ENCODE assay signal across 8 mouse cellular contexts in genomic region chr1:135283287-135283825, GRCm38 (mm10). TPM values are rescaled to one million over a fixed set of nuclear protein-coding genes. Genes with fewer than 3 reads are reported as not detected.
DNase-seq lines count a peak whose midpoint lies in the region; ATAC-seq and TF ChIP-seq lines count a peak whose summit lies in the region.

No protein-coding gene starts in this region.

- H3K4me3 ChIP-seq in CH12.LX (replicated peaks in 1 of 3; ENCODE audit: low read depth in 2 of 3, low read length in 2 of 3, poor library complexity in 1 of 3), result peak overlapping the region; percentile 72 to 93 (median 91)
- H3K4me3 ChIP-seq in embryonic facial prominence, embryonic 10.5 days, result peak overlapping the region; percentile 85
- H3K4me3 ChIP-seq in heart, embryonic 13.5 days, result peak overlapping the region; percentile 88
- H3K4me3 ChIP-seq in limb, embryonic 10.5 days, result peak overlapping the region; percentile 81
- peak overlapping the region; percentile 61 for H3K4me3 ChIP-seq in midbrain, embryonic 12.5 days

- H3K27me3 ChIP-seq in CH12.LX (replicated peaks), result no peaks in the 10 kb centered on the region
- H3K27me3 ChIP-seq in embryonic facial prominence, embryonic 10.5 days (replicated peaks; ENCODE audit: low read depth, poor library complexity, severe bottlenecking), result no peaks in the 10 kb centered on the region
- H3K27me3 ChIP-seq in heart, embryonic 13.5 days (replicated peaks), result no peaks in the 10 kb centered on the region
- no peaks in the 10 kb centered on the region for H3K27me3 ChIP-seq in limb, embryonic 10.5 days (ENCODE audit: low read depth, poor library complexity, severe bottlenecking)
- H3K27me3 ChIP-seq in midbrain, embryonic 12.5 days, result no peaks in the 10 kb centered on the region

- H3K9me3 ChIP-seq in CH12.LX (replicated peaks; ENCODE audit: low read length), result no peaks in the 10 kb centered on the region
- H3K9me3 ChIP-seq in embryonic facial prominence, embryonic 10.5 days, result no peaks in the 10 kb centered on the region
- H3K9me3 ChIP-seq in heart, embryonic 13.5 days, result no peaks in the 10 kb centered on the region
- H3K9me3 ChIP-seq in limb, embryonic 10.5 days (replicated peaks), result no peaks in the 10 kb centered on the region
- H3K9me3 ChIP-seq in midbrain, embryonic 12.5 days, result no peaks in the 10 kb centered on the region

- no peak for TF ChIP-seq CTCF in CH12.LX (conservative IDR thresholded peaks at IDR 0.05 in 1 of 2, IDR thresholded peaks at IDR 0.05 in 1 of 2; ENCODE audit: low read depth in 2 of 2, low read length in 2 of 2)

- TF ChIP-seq RAD21 in CH12.LX (IDR thresholded peaks at IDR 0.05; ENCODE audit: low read depth, low read length), result no peak

- peaks cover 7 to 29% of the 10 kb centered on the region in 2 experiments for H3K36me3 ChIP-seq in CH12.LX (replicated peaks in 1 of 2; ENCODE audit: control insufficient read depth in 1 of 2, insufficient read depth in 1 of 2, low read length in 1 of 2)
- H3K36me3 ChIP-seq in embryonic facial prominence, embryonic 10.5 days (replicated peaks), result peaks cover 30% of the 10 kb centered on the region
- H3K36me3 ChIP-seq in heart, embryonic 13.5 days, result peaks cover 12% of the 10 kb centered on the region
- peaks cover 30% of the 10 kb centered on the region for H3K36me3 ChIP-seq in limb, embryonic 10.5 days
- H3K36me3 ChIP-seq in midbrain, embryonic 12.5 days, result peaks cover 9% of the 10 kb centered on the region

- peak overlapping the region; percentile 92 for H3K9ac ChIP-seq in CH12.LX (ENCODE audit: insufficient read depth, low read depth)
- H3K9ac ChIP-seq in heart, embryonic 13.5 days, result peak overlapping the region; percentile 95
- H3K9ac ChIP-seq in midbrain, embryonic 12.5 days (replicated peaks), result peak overlapping the region; percentile 80

- TF ChIP-seq POLR2A in CH12.LX (IDR thresholded peaks at IDR 0.05; ENCODE audit: low read depth, low read length), result no peak

- peaks cover 33% of the 10 kb centered on the region for H3K79me2 ChIP-seq in CH12.LX (replicated peaks; ENCODE audit: control insufficient read depth, extremely low read depth, insufficient read depth, poor library complexity, severe bottlenecking)

- in situ Hi-C loops in CH12.LX (cut with MboI; ENCODE audit: low pct_ligation_motif_present, low pct_unique_long_range_greater_than_20kb, low sequenced_read_pairs), result no loop called here

- under 1% methylated on average over 48 of the region's 48 CpGs for WGBS in embryonic facial prominence, embryonic 10.5 days
- WGBS in heart, embryonic 13.5 days, result under 1% methylated on average over 47 of the region's 48 CpGs
- under 1% methylated on average over 48 of the region's 48 CpGs for WGBS in limb, embryonic 10.5 days
- WGBS in midbrain, embryonic 12.5 days, result under 1% methylated on average over 48 of the region's 48 CpGs

- peaks cover 3 to 30% of the 10 kb centered on the region in 2 experiments; a peak in 3 of 4 replicates for H3K4me1 ChIP-seq in CH12.LX (ENCODE audit: control insufficient read depth in 1 of 2, insufficient read depth in 2 of 2)
- peaks cover 20% of the 10 kb centered on the region for H3K4me1 ChIP-seq in embryonic facial prominence, embryonic 10.5 days
- peaks cover 26% of the 10 kb centered on the region for H3K4me1 ChIP-seq in heart, embryonic 13.5 days
- H3K4me1 ChIP-seq in limb, embryonic 10.5 days, result peaks cover 24% of the 10 kb centered on the region
- H3K4me1 ChIP-seq in midbrain, embryonic 12.5 days, result peaks cover 23% of the 10 kb centered on the region

- dilution Hi-C loops in CH12.LX (cut with MboI; ENCODE audit: extremely low pct_ligation_motif_present, extremely low pct_unique_long_range_greater_than_20kb, low sequenced_read_pairs), result no loop called here

- no peak for TF ChIP-seq EP300 in CH12.LX (IDR thresholded peaks at IDR 0.05; ENCODE audit: low read length)

- peak overlapping the region; percentile 57 for H3K4me2 ChIP-seq in CH12.LX (ENCODE audit: insufficient read depth, low read depth, poor library complexity, severe bottlenecking)
- peak overlapping the region; percentile 78 for H3K4me2 ChIP-seq in heart, embryonic 13.5 days
- peak overlapping the region; percentile 79 for H3K4me2 ChIP-seq in midbrain, embryonic 12.5 days (replicated peaks)

- peak; percentile 21 for DNase-seq in gastrocnemius, adult 18-20 months (ENCODE audit: low spot score)
- no peak for DNase-seq in gastrocnemius, postnatal 36 days
- no peak for DNase-seq in CH12.LX (ENCODE audit: extremely low read depth)
- DNase-seq in embryonic facial prominence, embryonic 10.5 days (ENCODE audit: low spot score), result no peak
- peak; percentile 85 for DNase-seq in limb, embryonic 10.5 days (ENCODE audit: low spot score)
- DNase-seq in yolk sac, embryonic 10.5 days (ENCODE audit: low spot score), result peak; percentile 48

- peak; percentile 45; the same call in 1 of the 2 replicates for ATAC-seq in heart, embryonic 13.5 days (ENCODE audit: extremely low read depth, insufficient number of reproducible peaks, low FRiP score, low TSS enrichment)
- peak; percentile 85 for ATAC-seq in midbrain, embryonic 12.5 days (ENCODE audit: low FRiP score, low read depth)

- intact Hi-C loops in gastrocnemius, postnatal 36 days (cut with DNase I), result loop anchor here (5.0 kb wide), 1 partner anchor 34 kb away; no protein-coding TSS in a partner anchor

- peak overlapping the region; percentile 42 for H3K27ac ChIP-seq in CH12.LX (ENCODE audit: insufficient read depth, low read depth)
- H3K27ac ChIP-seq in embryonic facial prominence, embryonic 10.5 days (replicated peaks), result peak overlapping the region; percentile 95
- peak overlapping the region; percentile 89 for H3K27ac ChIP-seq in heart, embryonic 13.5 days (replicated peaks)
- H3K27ac ChIP-seq in limb, embryonic 10.5 days, result peak overlapping the region; percentile 93
- peak overlapping the region; percentile 79 for H3K27ac ChIP-seq in midbrain, embryonic 12.5 days (replicated peaks)

TF ChIP-seq in CH12.LX, 34 proteins besides CTCF, POLR2A, EP300 and RAD21 (continues in another document):
- TF ChIP-seq ZNF384 (IDR thresholded peaks at IDR 0.05; ENCODE audit: low read depth, low read length) (no peak), NRF1 (IDR thresholded peaks at IDR 0.05; ENCODE audit: low read depth, low read length) (no peak), TCF12 (IDR thresholded peaks at IDR 0.05; ENCODE audit: low read depth, low read length) (no peak), ZKSCAN1 (IDR thresholded peaks at IDR 0.05; ENCODE audit: borderline replicate concordance, low read depth, low read length) (no peak), E2F4 (IDR thresholded peaks at IDR 0.05; ENCODE audit: insufficient replicate concordance, low read depth, low read length) (no peak), CHD2 (IDR thresholded peaks at IDR 0.05; ENCODE audit: low read length) (no peak), UBTF (IDR thresholded peaks at IDR 0.05; ENCODE audit: low read depth, low read length) (no peak), PAX5 (IDR thresholded peaks at IDR 0.05; ENCODE audit: low read length) (no peak), ETS1 (conservative IDR thresholded peaks at IDR 0.05; ENCODE audit: low read depth, low read length) (no peak)

RNA-seq across cellular contexts. Expression of gene Rnpep, which starts 0.5 kb away (rescaled TPM):
- 10 to 100 TPM; 11.6 to 12.1 TPM for total RNA-seq in gastrocnemius, adult 18-20 months (2021)
- total RNA-seq in gastrocnemius, postnatal 36 days (2021), result 10 to 100 TPM; 11.1 to 11.3 TPM
- total RNA-seq in CH12.LX (2012; rRNA removed) (72.6 and 78.7 TPM in 2 replicates), CH12.LX (2014; rRNA removed) (73.8 and 77.1 TPM in 2 replicates)
- polyA plus RNA-seq in CH12.LX (2012; ENCODE audit: insufficient read length, low read depth), result 118 and 123 TPM in 2 replicates
- polyA plus RNA-seq in embryonic facial prominence, embryonic 10.5 days (2016; fragmentation: Nextera tagmentation; extraction: Ambion mirVana), result 97.1 and 100 TPM in 2 replicates
- 52.8 and 57.5 TPM in 2 replicates for polyA plus RNA-seq in heart, embryonic 13.5 days (2015; fragmentation: Nextera tagmentation; extraction: Ambion mirVana)
- polyA plus RNA-seq in limb, embryonic 10.5 days (2016; fragmentation: Nextera tagmentation; extraction: Ambion mirVana), result 103 and 113 TPM in 2 replicates
- polyA plus RNA-seq in midbrain, embryonic 12.5 days (2016; fragmentation: Nextera tagmentation; extraction: Ambion mirVana), result 93.3 and 101 TPM in 2 replicates

RNA-seq across cellular contexts. Expression of gene Elf3, which starts 25.0 kb away (rescaled TPM):
- under 1 TPM; 0.59 to 0.62 TPM for total RNA-seq in gastrocnemius, adult 18-20 months (2021)
- not detected for total RNA-seq in gastrocnemius, postnatal 36 days (2021)
- total RNA-seq in CH12.LX (2012; rRNA removed) (26.0 and 28.6 TPM in 2 replicates), CH12.LX (2014; rRNA removed) (13.1 and 14.6 TPM in 2 replicates)
- 46.9 and 52.1 TPM in 2 replicates for polyA plus RNA-seq in CH12.LX (2012; ENCODE audit: insufficient read length, low read depth)
- polyA plus RNA-seq in embryonic facial prominence, embryonic 10.5 days (2016; fragmentation: Nextera tagmentation; extraction: Ambion mirVana), result 6.3 and 6.4 TPM in 2 replicates
- 0.86 and 0.93 TPM in 2 replicates for polyA plus RNA-seq in heart, embryonic 13.5 days (2015; fragmentation: Nextera tagmentation; extraction: Ambion mirVana)
- polyA plus RNA-seq in limb, embryonic 10.5 days (2016; fragmentation: Nextera tagmentation; extraction: Ambion mirVana), result 8.2 and 8.8 TPM in 2 replicates
- polyA plus RNA-seq in midbrain, embryonic 12.5 days (2016; fragmentation: Nextera tagmentation; extraction: Ambion mirVana), result 0.52 and 0.70 TPM in 2 replicates

RNA-seq across cellular contexts. Expression of gene Timm17a, which starts 30.2 kb away (rescaled TPM):
- total RNA-seq in gastrocnemius, adult 18-20 months (2021), result 100 to 1,000 TPM; 279 to 302 TPM
- 100 to 1,000 TPM; 270 to 308 TPM for total RNA-seq in gastrocnemius, postnatal 36 days (2021)
- total RNA-seq in CH12.LX (2012; rRNA removed) (126 and 180 TPM in 2 replicates), CH12.LX (2014; rRNA removed) (238 and 272 TPM in 2 replicates)
- polyA plus RNA-seq in CH12.LX (2012; ENCODE audit: insufficient read length, low read depth), result 341 and 372 TPM in 2 replicates
- polyA plus RNA-seq in embryonic facial prominence, embryonic 10.5 days (2016; fragmentation: Nextera tagmentation; extraction: Ambion mirVana), result 213 and 215 TPM in 2 replicates
- 313 and 356 TPM in 2 replicates for polyA plus RNA-seq in heart, embryonic 13.5 days (2015; fragmentation: Nextera tagmentation; extraction: Ambion mirVana)
- polyA plus RNA-seq in limb, embryonic 10.5 days (2016; fragmentation: Nextera tagmentation; extraction: Ambion mirVana), result 201 and 243 TPM in 2 replicates
- polyA plus RNA-seq in midbrain, embryonic 12.5 days (2016; fragmentation: Nextera tagmentation; extraction: Ambion mirVana), result 162 and 170 TPM in 2 replicates

RNA-seq across cellular contexts. Expression of gene Lmod1, which starts 41.3 kb away (rescaled TPM):
- 10 to 100 TPM in 1 of 2 experiments, 1 to 10 TPM in 1; 6.0 to 10.8 TPM for total RNA-seq in gastrocnemius, adult 18-20 months (2021)
- 1 to 10 TPM; 2.4 to 4.6 TPM for total RNA-seq in gastrocnemius, postnatal 36 days (2021)
- total RNA-seq in CH12.LX (2012; rRNA removed) (not detected in 2 replicates), CH12.LX (2014; rRNA removed) (not detected in 2 replicates)
- not detected in 2 replicates for polyA plus RNA-seq in CH12.LX (2012; ENCODE audit: insufficient read length, low read depth)
- polyA plus RNA-seq in embryonic facial prominence, embryonic 10.5 days (2016; fragmentation: Nextera tagmentation; extraction: Ambion mirVana), result 0.31 and 0.33 TPM in 2 replicates
- 1.2 and 1.4 TPM in 2 replicates for polyA plus RNA-seq in heart, embryonic 13.5 days (2015; fragmentation: Nextera tagmentation; extraction: Ambion mirVana)
- polyA plus RNA-seq in limb, embryonic 10.5 days (2016; fragmentation: Nextera tagmentation; extraction: Ambion mirVana), result 0.28 and 0.39 TPM in 2 replicates
- 0.60 and 0.85 TPM in 2 replicates for polyA plus RNA-seq in midbrain, embryonic 12.5 days (2016; fragmentation: Nextera tagmentation; extraction: Ambion mirVana)

Comparison
In these comparisons a context has a peak if more than half of its experiments do, and no peak if none do; other contexts are left out.
1. DNase-seq: peak in gastrocnemius, adult 18-20 months (single experiment), limb, embryonic 10.5 days (single experiment) and yolk sac, embryonic 10.5 days (single experiment); none in gastrocnemius, postnatal 36 days (0 of 2), CH12.LX (single experiment) and embryonic facial prominence, embryonic 10.5 days (single experiment).
2. H3K27ac ChIP-seq: peak in every context shown above with its lines; median percentile 95 in embryonic facial prominence, embryonic 10.5 days; 93 in limb, embryonic 10.5 days; 89 in heart, embryonic 13.5 days; 79 in midbrain, embryonic 12.5 days; 42 in CH12.LX.
3. Peak in every context shown above with its lines, with median percentiles within 50 percentile points of each other: H3K4me2 ChIP-seq, H3K4me3 ChIP-seq and H3K9ac ChIP-seq.